Mouse (Mus musculus) urinary bladder, postnatal 4 days (tissue): Measurements from ENCODE around the gene Ctnnd2.
A peak's percentile ranks its signal among the peaks of the same experiment; 100 is the strongest.

ENCODE experiments used
- DNase-seq, 2 experiments: peaks; one replicate each; pipeline ENCODE4 v3.0.0; 2021 to 2022; ENCODE audit warnings: low spot score in 2 of 2

Ctnnd2 gene

GRCm38 (mm10) chr15:30714823-30715222, 542.4 kb downstream of the Ctnnd2 start:
- no peak for DNase-seq

GRCm38 (mm10) chr15:30718811-30719210, 546.4 kb downstream of the Ctnnd2 start:
- no peak for DNase-seq

- no peak for DNase-seq
Measured at GRCm38 (mm10) chr15:30719226-30719625, 546.8 kb downstream of the Ctnnd2 start.

GRCm38 (mm10) chr15:30721098-30721497, 548.7 kb downstream of the Ctnnd2 start:
- DNase-seq: no peak

- no peak for DNase-seq
Measured at GRCm38 (mm10) chr15:30726066-30726465, 553.7 kb downstream of the Ctnnd2 start.

- DNase-seq: no peak
Measured at GRCm38 (mm10) chr15:30738178-30738577, 565.8 kb downstream of the Ctnnd2 start.

- DNase-seq: peak in 1 of 2 experiments; percentile 18
Measured at GRCm38 (mm10) chr15:30740728-30741127, 568.3 kb downstream of the Ctnnd2 start.

GRCm38 (mm10) chr15:30757991-30758390, 585.6 kb downstream of the Ctnnd2 start:
- no peak for DNase-seq

GRCm38 (mm10) chr15:30762211-30762610, 589.8 kb downstream of the Ctnnd2 start:
- DNase-seq: no peak

GRCm38 (mm10) chr15:30762695-30763285, 590.4 kb downstream of the Ctnnd2 start:
- DNase-seq: no peak

- DNase-seq: no peak
Measured at GRCm38 (mm10) chr15:30776931-30777330, 604.5 kb downstream of the Ctnnd2 start.

GRCm38 (mm10) chr15:30777801-30778200, 605.4 kb downstream of the Ctnnd2 start:
- no peak for DNase-seq

- no peak for DNase-seq
Measured at GRCm38 (mm10) chr15:30779903-30780302, 607.5 kb downstream of the Ctnnd2 start.

GRCm38 (mm10) chr15:30780977-30781376, 608.6 kb downstream of the Ctnnd2 start:
- no peak for DNase-seq

GRCm38 (mm10) chr15:30785706-30786320, 613.4 kb downstream of the Ctnnd2 start:
- no peak for DNase-seq

- DNase-seq: no peak
Measured at GRCm38 (mm10) chr15:30793260-30793659, 620.9 kb downstream of the Ctnnd2 start.

- DNase-seq: no peak
Measured at GRCm38 (mm10) chr15:30795723-30796122, 623.3 kb downstream of the Ctnnd2 start.

- DNase-seq: no peak
Measured at GRCm38 (mm10) chr15:30827424-30828263, 655.3 kb downstream of the Ctnnd2 start.

GRCm38 (mm10) chr15:30857277-30858176, 685.1 kb downstream of the Ctnnd2 start:
- DNase-seq: no peak

GRCm38 (mm10) chr15:30867429-30867828, 695.0 kb downstream of the Ctnnd2 start:
- no peak for DNase-seq

- DNase-seq: no peak
Measured at GRCm38 (mm10) chr15:30869673-30870512, 697.5 kb downstream of the Ctnnd2 start.
